Mouse (Mus musculus) brain, embryonic 14.5 days (tissue): ENCODE results near the gene Gpr156.

Experiments
- CTCF ChIP-seq: fragments of 200-500 bp; IDR thresholded peaks from 2 replicates; pipeline ENCODE4 v1.5.1; 2012; ENCODE audit warnings: inconsistent platforms, mild to moderate bottlenecking, moderate library complexity, borderline replicate concordance; ENCODE audit not compliant: insufficient read depth, insufficient read length; ENCODE audit errors: extremely low read depth
- POLR2A ChIP-seq: fragments of 200-500 bp; IDR thresholded peaks from 2 replicates; pipeline ENCODE4 v1.6.1; 2012; ENCODE audit warnings: mild to moderate bottlenecking, inconsistent platforms, borderline replicate concordance; ENCODE audit not compliant: poor library complexity, insufficient read depth, insufficient read length, severe bottlenecking; ENCODE audit errors: extremely low read depth

DNA sequence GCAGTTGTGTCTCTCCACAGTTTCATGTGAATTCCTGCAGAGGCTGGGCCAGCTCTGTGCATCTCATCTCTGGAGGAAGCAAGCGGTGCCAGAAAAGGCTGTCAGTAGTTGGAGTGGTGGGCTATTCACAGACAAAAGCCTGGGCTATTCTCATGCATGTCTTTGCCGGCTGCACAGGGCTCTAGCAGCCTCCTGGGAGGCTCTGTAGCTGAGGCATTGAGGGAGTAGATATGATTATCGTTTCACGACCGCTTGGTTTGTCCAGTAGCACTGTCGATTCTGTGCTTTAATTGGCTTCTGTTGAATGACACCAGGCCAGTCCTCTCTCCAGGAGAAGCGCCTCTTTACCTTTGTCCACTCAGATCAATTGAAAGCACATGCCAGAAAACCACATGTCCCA is 9.8 kb downstream of the Gpr156 start:
- TF ChIP-seq CTCF = no peak
- no peak for TF ChIP-seq POLR2A
